Mouse (Mus musculus) left cerebral cortex, adult 8-10 months (tissue): ENCODE results near the gene Ercc6l2. TPM values are rescaled to one million over a fixed set of nuclear protein-coding genes. Genes with fewer than 3 reads are reported as not detected.

ENCODE experiments used
- DNase-seq, 2 experiments: peaks; one replicate each; pipeline ENCODE4 v3.0.0; 2022; ENCODE audit warnings: low spot score in 2 of 2
- total RNA-seq, 4 experiments: library from RNA; stranded (reverse); gene quantifications; 2 replicates each; pipeline ENCODE4 v1.2.4; 2022

Ercc6l2 gene
- total RNA-seq, result 10 to 100 TPM; 19.5 to 21.7 (median 20.3) TPM

DNA sequence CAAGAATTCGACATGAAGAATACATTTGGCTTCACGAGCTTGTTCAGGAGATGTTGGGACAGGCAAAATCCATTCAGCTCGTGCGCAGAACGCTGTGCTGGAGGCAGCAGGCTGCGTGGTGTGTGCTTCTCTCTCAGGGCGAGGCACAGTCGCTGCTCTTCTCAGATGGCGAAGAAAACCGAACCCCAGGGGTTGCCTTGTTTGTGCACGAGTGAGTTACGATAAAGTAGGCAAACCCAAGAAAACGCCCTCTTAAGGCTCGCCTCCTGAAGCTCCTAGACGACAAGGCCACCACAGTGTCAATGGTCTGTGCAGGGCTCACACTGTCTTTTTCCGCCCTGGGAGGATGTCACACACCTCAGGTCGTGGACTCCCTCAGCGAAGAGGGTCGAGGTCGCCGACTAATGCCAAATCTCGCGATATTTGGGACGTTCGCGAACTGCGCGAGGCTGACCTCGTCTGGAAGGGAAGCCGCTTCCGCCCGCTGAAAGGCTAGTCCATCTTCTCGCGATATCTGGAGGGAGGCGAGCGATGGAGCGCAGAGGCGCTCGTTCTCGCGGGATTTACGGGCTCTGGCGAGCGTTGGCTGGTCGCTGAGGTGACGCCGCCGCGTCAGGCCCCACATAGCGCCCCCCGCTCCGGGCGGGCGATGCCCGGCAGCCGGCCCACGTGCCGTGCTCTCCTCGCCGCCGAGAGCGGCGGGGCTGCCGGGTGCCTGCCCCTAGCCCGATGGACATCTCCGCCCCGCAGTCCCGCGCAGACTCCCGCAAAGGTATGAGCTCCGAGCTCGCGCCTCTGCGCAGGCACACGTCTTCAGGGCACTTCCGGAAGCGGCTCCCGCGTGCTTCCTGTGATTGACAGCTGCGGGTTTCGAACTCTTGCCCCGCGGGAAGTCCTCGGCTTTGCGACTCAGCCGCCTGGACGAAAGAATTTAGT, at the start of gene Ercc6l2:
TSS of gene Ercc6l2 (plus strand) at position 495 of the 936 bp plus-strand sequence.
- peak; percentile 97 to 99 for DNase-seq

DNA sequence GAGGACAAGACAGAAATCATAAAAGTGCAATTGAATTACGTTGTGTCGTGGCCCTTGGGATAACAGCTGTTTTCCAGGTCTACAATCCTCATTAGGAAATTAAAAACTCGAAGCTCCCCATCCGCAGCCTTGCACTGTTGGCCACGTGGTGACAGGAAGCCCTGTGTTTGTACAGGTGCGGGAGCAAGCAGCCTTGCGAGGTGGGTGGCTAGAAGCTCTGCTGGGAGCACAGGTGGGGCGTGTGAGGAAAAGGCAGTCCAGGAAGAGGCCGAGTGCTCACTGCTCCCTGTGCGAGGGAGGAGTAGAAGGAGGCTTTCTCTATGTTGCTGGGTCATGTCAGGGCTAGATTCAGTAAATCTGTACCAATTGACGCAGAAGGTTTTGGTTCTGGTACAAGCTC, 49.0 kb upstream of the Ercc6l2 start:
- DNase-seq, result no peak

DNA sequence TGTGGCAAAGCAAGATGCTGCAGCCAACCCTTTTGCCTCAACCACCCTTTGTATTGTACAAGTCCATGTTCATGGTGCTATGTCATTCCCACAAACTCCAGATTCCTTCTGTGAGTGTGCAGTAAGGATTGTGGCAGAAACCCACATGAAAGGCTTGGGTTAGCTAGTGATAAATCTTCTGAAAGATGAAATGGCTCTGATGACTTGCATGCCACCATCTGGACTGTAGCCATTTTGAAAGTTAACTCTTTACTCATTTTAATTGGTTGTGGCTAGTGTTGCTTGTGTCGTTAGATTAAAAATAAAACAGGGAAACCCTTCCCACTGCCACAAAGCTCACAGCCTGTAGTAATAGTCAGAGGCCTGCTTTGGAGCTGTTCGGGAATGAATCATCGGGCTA, 44.0 kb upstream of the Ercc6l2 start:
- DNase-seq, result no peak

DNA sequence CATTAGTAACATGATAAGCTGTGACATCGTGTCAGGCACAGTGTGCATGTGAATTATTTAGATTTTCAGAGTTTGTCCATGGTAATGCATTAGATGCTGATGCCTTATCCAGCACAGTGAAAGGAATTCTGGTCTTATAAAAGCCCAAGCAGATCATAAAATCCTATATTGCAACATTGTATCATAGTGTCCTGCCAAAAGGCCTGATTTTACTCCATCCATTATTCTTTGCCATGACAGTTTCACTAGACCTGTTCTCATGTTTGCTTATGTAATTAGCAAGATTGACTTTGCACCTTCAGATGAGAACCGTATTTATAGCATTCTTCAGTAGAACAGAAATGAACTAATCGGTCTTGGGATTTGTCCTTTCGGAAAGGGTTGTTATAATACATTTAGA, 36.1 kb upstream of the Ercc6l2 start:
- DNase-seq, result no peak

DNA sequence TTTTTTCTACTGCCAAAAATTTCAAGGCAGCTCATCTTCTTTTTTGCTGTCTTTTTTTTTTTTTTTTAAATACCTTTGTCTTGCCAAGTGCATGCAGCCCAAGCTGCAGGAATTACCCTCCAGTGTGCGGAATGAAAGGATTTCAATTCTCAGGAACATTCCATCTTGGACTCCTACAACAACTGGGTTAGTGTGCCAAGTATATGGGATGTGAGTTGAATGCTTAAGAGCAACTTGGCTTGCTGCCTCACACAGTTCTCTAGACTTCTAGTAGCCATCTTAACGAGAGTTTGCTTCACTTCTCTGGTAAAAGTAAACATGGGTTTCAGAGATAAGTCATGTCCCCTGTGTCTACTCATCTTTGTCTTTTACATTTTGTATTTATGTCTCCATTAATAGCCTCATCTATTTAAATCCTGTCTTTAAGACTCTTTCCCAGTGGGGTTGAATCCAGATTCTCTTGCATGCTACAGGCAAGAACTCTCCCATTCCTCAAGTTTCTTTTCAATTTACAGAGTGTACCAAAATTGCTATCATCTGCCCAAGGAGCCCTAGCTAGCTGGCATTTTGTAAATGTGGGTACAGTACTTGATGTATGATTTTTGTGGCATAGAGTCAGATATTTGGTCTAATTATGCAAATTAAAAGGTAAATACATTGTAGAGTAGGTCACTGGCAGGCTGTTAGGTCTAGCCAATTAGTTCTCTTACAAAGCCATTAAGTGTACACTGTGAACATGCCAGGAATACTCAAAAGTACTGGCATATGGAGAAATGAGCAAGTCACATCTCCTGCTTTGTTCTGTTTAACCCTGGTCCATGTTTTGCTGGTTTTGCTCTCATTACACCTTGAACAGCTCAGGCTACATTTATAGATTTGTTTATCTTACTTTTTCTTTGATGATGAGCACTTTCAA, 35.4 kb upstream of the Ercc6l2 start:
- peak; percentile 19 to 25 for DNase-seq

DNA sequence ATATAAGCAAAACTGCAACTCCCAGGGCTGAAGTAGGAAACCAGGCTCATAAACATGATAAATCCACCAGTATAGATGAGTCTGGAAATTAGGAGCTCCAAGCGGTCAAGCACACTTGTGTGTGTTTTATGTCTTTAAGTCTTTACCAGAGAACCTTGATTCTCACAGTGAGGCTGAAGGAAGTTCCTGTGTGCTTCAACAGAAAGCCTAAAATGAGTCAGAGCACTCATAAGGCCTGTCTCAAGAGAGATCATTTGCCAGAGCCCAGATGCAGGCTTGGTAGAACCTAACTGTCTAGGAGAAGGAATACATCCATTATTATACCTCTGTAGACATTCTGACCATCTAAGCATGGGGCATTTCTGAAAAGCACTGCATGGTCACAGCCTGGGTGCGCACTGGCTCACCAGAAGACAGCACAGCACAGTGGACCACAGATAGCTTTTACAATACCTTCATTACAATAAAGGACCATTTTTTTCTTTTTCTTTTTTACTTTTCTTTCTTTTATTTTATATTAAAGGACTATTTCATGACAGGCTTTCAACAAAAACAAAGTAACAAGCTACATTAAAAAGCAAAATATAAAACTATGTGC, 22.7 kb upstream of the Ercc6l2 start:
- no peak for DNase-seq

- DNase-seq, result no peak
Measured at GRCm38 (mm10) chr13:63793345-63794308, 21.4 kb upstream of the Ercc6l2 start.

GRCm38 (mm10) chr13:63798677-63799076, 16.4 kb upstream of the Ercc6l2 start:
- DNase-seq, result no peak

- DNase-seq, result no peak
Measured at GRCm38 (mm10) chr13:63799940-63800339, 15.1 kb upstream of the Ercc6l2 start.

DNA sequence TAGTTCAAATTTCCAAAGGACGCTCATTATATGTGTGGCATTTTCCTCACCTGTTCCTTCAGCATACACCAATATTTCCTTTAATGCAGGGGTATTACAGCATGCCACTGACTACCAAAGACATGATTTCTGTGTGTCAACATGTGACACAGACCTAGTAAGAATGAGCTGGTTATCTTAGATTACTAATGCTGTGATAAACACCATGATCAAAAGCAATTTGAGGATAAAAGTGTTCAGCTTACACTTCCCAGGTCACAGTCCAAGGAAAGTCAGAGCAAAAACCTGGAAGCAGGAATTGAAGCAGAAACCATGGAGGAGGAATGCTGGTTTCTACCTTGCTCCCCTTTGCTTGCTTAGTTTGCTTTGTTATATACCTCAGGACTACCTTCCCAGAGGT, 13.8 kb upstream of the Ercc6l2 start:
- no peak for DNase-seq

GRCm38 (mm10) chr13:63807233-63807632, 7.8 kb upstream of the Ercc6l2 start:
- no peak for DNase-seq

- no peak for DNase-seq
Measured at GRCm38 (mm10) chr13:63807979-63808378, 7.1 kb upstream of the Ercc6l2 start.

DNA sequence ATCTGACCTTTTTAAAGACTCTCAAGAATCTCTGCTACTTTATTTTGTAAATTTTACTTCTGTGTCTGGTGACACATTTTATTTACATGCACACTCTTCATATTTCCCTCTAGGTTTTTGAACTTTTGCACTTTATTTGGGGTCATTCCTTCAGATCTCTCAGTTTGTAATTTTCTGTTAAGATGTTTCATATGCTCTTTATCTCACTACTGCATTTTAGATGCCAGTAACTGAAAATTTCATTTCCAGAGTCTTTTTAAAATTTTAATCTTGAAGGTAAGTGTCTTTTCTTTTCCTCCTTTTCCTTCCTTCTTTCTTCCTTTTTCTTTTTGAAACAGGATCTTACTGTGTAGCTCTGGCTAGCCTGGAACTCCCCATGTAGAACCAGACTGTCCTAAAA, 3.6 kb upstream of the Ercc6l2 start:
- no peak for DNase-seq

GRCm38 (mm10) chr13:63815931-63816330, 891 bp downstream of the Ercc6l2 start:
- no peak for DNase-seq

- DNase-seq, result no peak
Measured at GRCm38 (mm10) chr13:63845758-63846157, 30.7 kb downstream of the Ercc6l2 start.

- DNase-seq, result no peak
Measured at GRCm38 (mm10) chr13:63850308-63851011, 35.4 kb downstream of the Ercc6l2 start.

DNA sequence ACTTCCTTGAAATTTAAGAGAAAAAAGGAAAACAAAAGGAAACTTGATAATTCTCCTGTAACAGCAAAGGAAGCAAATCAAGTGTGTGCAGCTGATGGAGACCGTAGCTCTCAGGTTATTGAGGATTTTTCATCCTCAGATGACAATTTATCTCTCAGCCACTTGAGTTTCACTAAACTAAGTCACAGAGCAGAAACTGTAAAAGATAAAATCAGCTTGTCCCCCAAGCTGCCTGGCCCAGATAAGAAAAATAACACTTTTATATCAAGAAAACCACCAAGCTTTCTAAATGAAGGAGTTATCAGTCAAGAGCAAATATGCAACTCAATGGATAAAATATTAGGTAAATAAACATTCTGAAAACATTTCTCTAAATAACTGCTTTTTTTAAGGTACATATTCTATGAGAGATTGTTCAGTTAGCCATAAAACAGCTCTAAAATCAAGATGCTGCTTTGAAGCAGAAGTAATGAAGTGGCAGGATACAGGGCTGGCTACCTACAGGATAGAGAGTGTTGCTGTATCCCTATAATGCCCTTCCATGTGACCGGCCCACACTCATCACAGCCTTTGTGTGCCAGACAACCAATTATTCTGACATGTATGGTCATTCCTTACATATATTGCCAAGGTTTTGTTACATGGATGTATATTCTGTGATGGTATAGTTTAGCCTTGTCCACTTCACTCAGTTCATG, 57.7 kb downstream of the Ercc6l2 start:
- no peak for DNase-seq

- DNase-seq, result no peak
Measured at GRCm38 (mm10) chr13:63877138-63877537, 62.1 kb downstream of the Ercc6l2 start.
